ENCODE assay signal across 11 mouse cellular contexts in the genomic region with DNA sequence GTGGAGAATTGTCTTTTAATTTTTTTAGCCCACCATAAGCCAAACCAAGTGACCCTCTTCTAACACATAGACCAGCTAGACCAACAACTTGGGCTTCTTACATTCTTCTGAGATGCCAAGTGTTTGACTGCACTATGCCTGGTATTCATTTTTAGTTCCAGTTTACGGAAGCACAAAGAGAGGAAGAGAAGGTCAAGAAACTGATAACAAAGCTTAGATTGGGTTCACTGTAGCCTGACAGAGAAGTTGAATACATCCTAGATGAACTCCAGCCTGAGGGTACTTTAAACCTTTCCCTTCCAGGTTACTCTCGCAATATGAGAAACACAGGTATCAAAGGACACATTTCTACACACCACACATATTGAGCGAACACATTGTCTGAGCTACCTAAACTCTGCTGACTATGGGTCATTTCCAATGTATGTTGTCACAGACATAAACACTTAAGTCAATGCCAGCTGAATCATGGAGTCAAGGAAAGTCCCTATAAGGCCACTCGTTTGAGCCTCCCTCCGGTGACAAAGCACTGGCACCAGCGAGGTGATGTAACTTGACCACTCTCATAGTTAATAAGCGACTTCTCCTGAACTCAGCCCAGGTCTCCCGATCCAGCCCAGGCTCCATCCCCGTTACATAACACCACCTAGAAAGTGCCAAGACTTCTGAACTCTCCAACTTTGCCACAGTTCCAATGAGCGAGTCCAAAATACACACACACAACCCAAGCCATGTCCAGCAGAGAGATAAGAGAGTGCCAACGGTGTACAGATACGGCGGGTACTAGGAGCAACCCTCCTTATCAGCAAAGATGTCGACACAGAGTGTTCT. TPM values are rescaled to one million over a fixed set of nuclear protein-coding genes. Genes with fewer than 3 reads are reported as not detected.
A peak's percentile ranks its signal among the peaks of the same experiment; 100 is the strongest.
DNase-seq lines count a peak whose midpoint lies in the region; ATAC-seq and TF ChIP-seq lines count a peak whose summit lies in the region.
"Had no signal": no experiment of that assay in that cellular context is flagged by ENCODE, and none has a peak within 500 bp of the region (broad histone marks: within the 10 kb centered on the region; RNA-seq: fewer than 3 reads in every experiment).

No protein-coding gene starts in this region.

- H3K36me3 ChIP-seq in kidney, embryonic 14.5 days (ENCODE audit: control insufficient read depth, insufficient read depth, low read length) = peaks cover 12% of the 10 kb centered on the region; the same call in 1 of the 2 replicates
- H3K36me3 ChIP-seq in liver, embryonic 13.5 days = 0 out of 2 replicates have a peak, but pooled peaks cover 3% of the 10 kb centered on the region
- H3K36me3 ChIP-seq in testis, adult 2 months (ENCODE audit: control insufficient read depth, insufficient read depth, low read length) = no peaks in the 10 kb centered on the region; the same call in 1 of the 2 replicates
- H3K36me3 ChIP-seq in hindbrain, embryonic 16.5 days (ENCODE audit: control insufficient read depth, insufficient read depth, low read length) = no peaks in the 10 kb centered on the region

- TF ChIP-seq POLR2A in testis, adult 2 months (IDR thresholded peaks at IDR 0.05; ENCODE audit: control insufficient read depth, low read depth, low read length) = no peak
- no peak for TF ChIP-seq POLR2A in cerebellum, adult 2 months (IDR thresholded peaks at IDR 0.05; ENCODE audit: borderline replicate concordance, insufficient read depth, low read length)

- H3K4me2 ChIP-seq in kidney, embryonic 14.5 days (replicated peaks; ENCODE audit: low read depth, low read length) = no peak overlapping the region
- H3K4me2 ChIP-seq in liver, embryonic 13.5 days = 0 out of 2 replicates have a peak overlapping the region, but pooled peaks have one; percentile 2
- H3K4me2 ChIP-seq in hindbrain, embryonic 16.5 days (ENCODE audit: low read length) = no peak overlapping the region
- H3K4me2 ChIP-seq: hindbrain, embryonic 13.5 days; neural tube, embryonic 12.5 days had no signal

- 84% methylated on average over 14 of the region's 14 CpGs for WGBS in kidney, embryonic 14.5 days
- WGBS in liver, embryonic 13.5 days (ENCODE audit: insufficient replicate concordance) = 43% methylated on average over 14 of the region's 14 CpGs
- WGBS in hindbrain, embryonic 16.5 days = 92% methylated on average over 14 of the region's 14 CpGs
- WGBS in cerebellum, adult 2 months = 93% methylated on average over 14 of the region's 14 CpGs

- H3K9me3 ChIP-seq in kidney, embryonic 14.5 days (ENCODE audit: control insufficient read depth, low read length) = no peaks in the 10 kb centered on the region
- H3K9me3 ChIP-seq in liver, embryonic 13.5 days (replicated peaks) = no peaks in the 10 kb centered on the region
- H3K9me3 ChIP-seq in hindbrain, embryonic 16.5 days (ENCODE audit: control insufficient read depth, low read length) = no peaks in the 10 kb centered on the region
- H3K9me3 ChIP-seq: hindbrain, embryonic 13.5 days; neural tube, embryonic 12.5 days had no signal

- ATAC-seq in kidney, embryonic 14.5 days (ENCODE audit: low FRiP score, low TSS enrichment) = no peak
- peak; percentile 63 for ATAC-seq in liver, embryonic 13.5 days (ENCODE audit: low read depth)
- ATAC-seq in hindbrain, embryonic 16.5 days = no peak

- intact Hi-C loops in heart, postnatal 10 days (cut with DNase I) = no loop called here

- no peaks in the 10 kb centered on the region for H3K27me3 ChIP-seq in kidney, embryonic 14.5 days (ENCODE audit: control insufficient read depth, insufficient read depth, low read length)
- H3K27me3 ChIP-seq in liver, embryonic 13.5 days = peaks cover 6% of the 10 kb centered on the region
- no peaks in the 10 kb centered on the region for H3K27me3 ChIP-seq in testis, adult 2 months (ENCODE audit: control insufficient read depth, insufficient read depth, low read length)
- H3K27me3 ChIP-seq in hindbrain, embryonic 16.5 days (replicated peaks; ENCODE audit: control insufficient read depth, insufficient read depth, low read length) = no peaks in the 10 kb centered on the region
- H3K27me3 ChIP-seq in cerebellum, adult 2 months (ENCODE audit: control insufficient read depth, insufficient read depth, low read length) = no peaks in the 10 kb centered on the region
- H3K27me3 ChIP-seq: hindbrain, embryonic 13.5 days; neural tube, embryonic 12.5 days had no signal

- no peak overlapping the region for H3K9ac ChIP-seq in kidney, embryonic 14.5 days (ENCODE audit: low read depth, low read length)
- H3K9ac ChIP-seq in liver, embryonic 13.5 days = no peak overlapping the region
- H3K9ac ChIP-seq in hindbrain, embryonic 16.5 days (ENCODE audit: low read depth, low read length) = no peak overlapping the region
- H3K9ac ChIP-seq: hindbrain, embryonic 13.5 days; neural tube, embryonic 12.5 days had no signal

- no peak overlapping the region for H3K4me3 ChIP-seq in kidney, embryonic 14.5 days (ENCODE audit: low read length)
- no peak overlapping the region for H3K4me3 ChIP-seq in liver, embryonic 13.5 days (replicated peaks)
- no peak overlapping the region for H3K4me3 ChIP-seq in testis, adult 2 months (ENCODE audit: control insufficient read depth, low read depth, low read length)
- no peak overlapping the region for H3K4me3 ChIP-seq in hindbrain, embryonic 16.5 days (ENCODE audit: low read length)
- H3K4me3 ChIP-seq in cerebellum, adult 2 months (replicated peaks; ENCODE audit: insufficient read depth, low read depth, low read length) = no peak overlapping the region
- H3K4me3 ChIP-seq: hindbrain, embryonic 13.5 days; neural tube, embryonic 12.5 days had no signal

- 0 out of 2 replicates have a peak, but pooled peaks cover 5% of the 10 kb centered on the region for H3K4me1 ChIP-seq in kidney, embryonic 14.5 days (ENCODE audit: control insufficient read depth, insufficient read depth, low read length)
- peaks cover 37% of the 10 kb centered on the region for H3K4me1 ChIP-seq in liver, embryonic 13.5 days (replicated peaks)
- H3K4me1 ChIP-seq in testis, adult 2 months (ENCODE audit: control insufficient read depth, insufficient read depth, low read length) = peaks cover 2% of the 10 kb centered on the region; the same call in 1 of the 2 replicates
- peaks cover 7% of the 10 kb centered on the region for H3K4me1 ChIP-seq in hindbrain, embryonic 16.5 days (ENCODE audit: control insufficient read depth, insufficient read depth, low read depth, low read length)
- no peaks in the 10 kb centered on the region for H3K4me1 ChIP-seq in cerebellum, adult 2 months (ENCODE audit: control insufficient read depth, insufficient read depth, low read length)

- peak; percentile 74 for DNase-seq in kidney, adult 18-20 months
- peak; percentile 79 to 87 for DNase-seq in heart, postnatal 10 days
- DNase-seq in liver, embryonic 13.5 days = peak; percentile 3
- DNase-seq in cerebellum, adult 2 months = no peak
- DNase-seq in spleen, adult 18-20 months = no peak
- DNase-seq: thymus, adult 18-20 months had no signal

- no peak for TF ChIP-seq CTCF in testis, adult 2 months (IDR thresholded peaks at IDR 0.05; ENCODE audit: control insufficient read depth, insufficient read depth, insufficient replicate concordance, low read depth, low read length)
- no peak for TF ChIP-seq CTCF in cerebellum, adult 2 months (IDR thresholded peaks at IDR 0.05; ENCODE audit: borderline replicate concordance, insufficient read depth, low read depth, low read length)

- H3K27ac ChIP-seq in kidney, embryonic 14.5 days (ENCODE audit: low read depth, low read length) = no peak overlapping the region
- no peak overlapping the region for H3K27ac ChIP-seq in liver, embryonic 13.5 days
- peak overlapping the region; percentile 50; the same call in 1 of the 2 replicates for H3K27ac ChIP-seq in testis, adult 2 months (ENCODE audit: control insufficient read depth, insufficient read depth, low read depth, low read length)
- H3K27ac ChIP-seq in hindbrain, embryonic 16.5 days (ENCODE audit: low read depth, low read length) = no peak overlapping the region
- no peak overlapping the region for H3K27ac ChIP-seq in cerebellum, adult 2 months (ENCODE audit: insufficient read depth, low read length)
- H3K27ac ChIP-seq: hindbrain, embryonic 13.5 days; neural tube, embryonic 12.5 days had no signal

RNA-seq across cellular contexts. Expression of a gene that starts 5.8 kb away (rescaled TPM):
- polyA plus RNA-seq in kidney, embryonic 14.5 days (2014; fragmentation: Nextera tagmentation; extraction: Ambion mirVana) = 1.5 and 2.6 TPM in 2 replicates
- total RNA-seq in heart, postnatal 10 days (2021) = 1 to 10 TPM; 3.2 to 5.1 TPM
- 0.39 TPM in 2 replicates for polyA plus RNA-seq in liver, embryonic 13.5 days (2015; fragmentation: Nextera tagmentation; extraction: Ambion mirVana)
- polyA plus RNA-seq in testis, adult 2 months (2012; rRNA removed) = 1.4 and 1.5 TPM in 2 replicates
- polyA plus RNA-seq in hindbrain, embryonic 16.5 days (2015; fragmentation: Nextera tagmentation; extraction: Ambion mirVana) = 1.2 and 1.8 TPM in 2 replicates
- polyA plus RNA-seq in cerebellum, adult 2 months (2012; rRNA removed) = 0.92 and 1.0 TPM in 2 replicates

Comparison
In these comparisons a context has a peak if more than half of its experiments do, and no peak if none do; other contexts are left out.
1. DNase-seq: peak in kidney, adult 18-20 months (single experiment), heart, postnatal 10 days (2 of 2) and liver, embryonic 13.5 days (single experiment); none in cerebellum, adult 2 months (0 of 2) and spleen, adult 18-20 months (0 of 2).